Mouse (Mus musculus): ENCODE data around the gene Rnase11.
"Not testable (repeated sequence)": the region's sequence is repeated elsewhere in the genome, so short reads cannot be mapped to it uniquely, and the experiment has no call there.

GRCm38 (mm10) chr14:51098300-51098699, 48.3 kb upstream of the Rnase11 start:
- TF ChIP-seq E2F4 (IDR thresholded peaks at IDR 0.05; ENCODE audit: insufficient read depth); POLR2A (IDR thresholded peaks at IDR 0.05; ENCODE audit: insufficient read length, low read depth); USF1 (IDR thresholded peaks at IDR 0.05; ENCODE audit: low read depth); POLR2AphosphoS2 (IDR thresholded peaks at IDR 0.05; ENCODE audit: insufficient read length, low read depth); MYOG (IDR thresholded peaks at IDR 0.05; ENCODE audit: control insufficient read depth in 1 of 3, insufficient read depth in 1 of 3, insufficient read length in 2 of 3, low read depth in 2 of 3); CEBPB (IDR thresholded peaks at IDR 0.05; ENCODE audit: insufficient read depth, poor library complexity, severe bottlenecking); TCF12 (IDR thresholded peaks at IDR 0.05; ENCODE audit: insufficient read depth, poor library complexity, severe bottlenecking): not testable (repeated sequence)

Data from myocyte (in vitro differentiated cells).